Mouse (Mus musculus) testis, adult 10 weeks (tissue): ENCODE data around the gene Lrp5. TPM values are rescaled to one million over a fixed set of nuclear protein-coding genes. Genes with fewer than 3 reads are reported as not detected.

Experiments used
- polyA plus RNA-seq: library from polyadenylated mRNA; stranded (reverse); fragments of 350-450 nt; fragmentation: Illumina TruSeq; extraction: RNeasy Lipid Tissue Mini Kit (QIAGEN cat#74804); gene quantifications from one replicate; pipeline ENCODE4 v1.2.3, GENCODE M21; 2014; ENCODE audit warnings: low read depth, low replicate concordance

The Lrp5 gene
- polyA plus RNA-seq = 0.49 TPM

GRCm38 (mm10) chr19:3686215-3686894, at the start of gene Lrp5:
Gene Lrp5 (minus strand): TSS chr19:3686564.

GRCm38 (mm10) chr19:3708078-3709012, 22.0 kb upstream of the Lrp5 start, which contains the start of gene 1810055G02Rik:
Gene 1810055G02Rik (plus strand): TSS chr19:3708293.

GRCm38 (mm10) chr19:3575632-3576384, 110.6 kb downstream of the Lrp5 start, which contains the start of gene Ppp6r3:
Gene Ppp6r3 (minus strand): TSS chr19:3575749.

Other genes starting within 250 kb of the Lrp5 start
- gene Ppp6r3, start 110.8 kb downstream of the Lrp5 start, polyA plus RNA-seq = 103 TPM
- 39.7 TPM for gene 1810055G02Rik, start 21.7 kb upstream of the Lrp5 start, polyA plus RNA-seq
- gene Kmt5b, start 80.9 kb upstream of the Lrp5 start, polyA plus RNA-seq = 45.6 TPM
- gene Chka, start 165.2 kb upstream of the Lrp5 start, polyA plus RNA-seq = 173 TPM
- 0.71 TPM for gene Tcirg1, start 220.6 kb upstream of the Lrp5 start, polyA plus RNA-seq
- 0.97 TPM for gene Ndufs8, start 226.2 kb upstream of the Lrp5 start, polyA plus RNA-seq
- 3.1 TPM for gene Aldh3b1, start 243.2 kb upstream of the Lrp5 start, polyA plus RNA-seq
- gene Unc93b1, start 248.6 kb upstream of the Lrp5 start, polyA plus RNA-seq = 0.32 TPM